Mouse (Mus musculus) intestine, embryonic 14.5 days (tissue): ENCODE results near the gene Zfp653. TPM values are rescaled to one million over a fixed set of nuclear protein-coding genes. Genes with fewer than 3 reads are reported as not detected.

Experiments used
- ATAC-seq: fragments of 200-750 bp; cut with Nextera tagmentation; replicated peaks from 2 replicates; pipeline ENCODE4 v1.8.0; 2017; ENCODE audit warnings: low read depth, moderate number of reproducible peaks, moderate TSS enrichment, moderate library complexity; ENCODE audit not compliant: low FRiP score, low TSS enrichment
- DNase-seq: peaks from one replicate; pipeline ENCODE4 v3.0.0-alpha.2; 2018; ENCODE audit warnings: low spot score
- H3K27ac ChIP-seq: fragments of 300-500 bp; sonication (generic); 2 replicates; pipeline ENCODE4 v1.5.1; 2014; ENCODE audit warnings: low read depth, mild to moderate bottlenecking, control low read depth
- H3K27me3 ChIP-seq: fragments of 300-500 bp; sonication (generic); replicated peaks from 2 replicates; pipeline ENCODE4 v1.6.1; 2014; ENCODE audit warnings: low read length, control low read depth; ENCODE audit not compliant: control insufficient read depth, insufficient read depth
- H3K36me3 ChIP-seq: fragments of 300-500 bp; sonication (generic); 2 replicates; pipeline ENCODE4 v1.6.1; 2014; ENCODE audit warnings: low read length, control low read depth; ENCODE audit not compliant: control insufficient read depth, insufficient read depth
- H3K4me1 ChIP-seq: fragments of 300-500 bp; sonication (generic); replicated peaks from 2 replicates; pipeline ENCODE4 v1.6.1; 2014; ENCODE audit warnings: low read length, control low read depth, mixed read lengths; ENCODE audit not compliant: control insufficient read depth, insufficient read depth
- H3K4me2 ChIP-seq: fragments of 300-500 bp; sonication (generic); 2 replicates; pipeline ENCODE4 v1.6.1; 2014; ENCODE audit warnings: low read length
- H3K4me3 ChIP-seq: fragments of 300-500 bp; sonication (generic); 2 replicates; pipeline ENCODE4 v1.5.1; 2014; ENCODE audit warnings: low read depth, low read length, control low read depth, mixed read lengths
- H3K9ac ChIP-seq: fragments of 300-500 bp; sonication (generic); 2 replicates; pipeline ENCODE4 v1.6.1; 2014; ENCODE audit warnings: mild to moderate bottlenecking, low read length
- H3K9me3 ChIP-seq: fragments of 300-500 bp; sonication (generic); 2 replicates; pipeline ENCODE4 v1.6.1; 2016; ENCODE audit warnings: low read length, control low read depth; ENCODE audit not compliant: control insufficient read depth
- WGBS: fragments of 180-500 bp; shearing (Covaris S2); extraction: QIAGEN DNeasy Blood & Tissue Kit; methylation state at CpG from one replicate; pipeline ENCODE4 v1.1.7; 2014; 5-methylcytosine and 5-hydroxymethylcytosine counted together
- polyA plus RNA-seq: library from polyadenylated mRNA; unstranded; fragments of >200 nt; fragmentation: Nextera tagmentation; extraction: Ambion mirVana; gene quantifications from 2 replicates; pipeline ENCODE4 v1.2.1, GENCODE M21; 2014

Gene Zfp653
- polyA plus RNA-seq, 1 experiment from 2014 or later: 10.2 TPM

DNA sequence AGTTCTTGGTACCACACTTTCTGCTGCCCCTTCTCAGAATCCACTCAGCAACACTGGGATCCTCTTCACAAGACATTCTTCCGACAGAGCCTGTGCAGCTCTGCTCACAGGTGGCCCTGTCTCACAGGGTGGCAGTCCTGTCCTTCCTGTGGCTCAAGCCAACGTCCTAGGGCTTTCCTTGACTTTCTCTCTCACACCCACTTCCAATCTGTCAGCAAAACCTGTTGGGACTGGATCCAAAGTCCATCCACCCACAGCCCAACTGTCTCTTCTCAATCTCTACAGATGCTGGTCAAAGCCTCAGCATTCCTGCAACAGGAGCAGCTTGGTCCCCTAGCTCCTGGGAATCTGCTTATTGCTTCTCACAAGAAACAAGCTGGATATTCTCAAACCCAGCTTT lies 9.8 kb downstream of the Zfp653 start:
- H3K4me2 ChIP-seq: no peak overlapping the region
- no peaks in the 10 kb centered on the region for H3K4me1 ChIP-seq
- DNase-seq (no peak), ATAC-seq (no peak)
- WGBS: 75% methylated on average over 2 of the region's 2 CpGs
- H3K27ac ChIP-seq: no peak overlapping the region
- no peaks in the 10 kb centered on the region for H3K27me3 ChIP-seq
- H3K9ac ChIP-seq: no peak overlapping the region
- no peak overlapping the region for H3K4me3 ChIP-seq
- no peaks in the 10 kb centered on the region for H3K9me3 ChIP-seq
- peaks cover 77% of the 10 kb centered on the region for H3K36me3 ChIP-seq

GRCm38 (mm10) chr9:22058011-22058424 lies 13.2 kb downstream of the Zfp653 start:
- DNase-seq: no peak
- Histone ChIP-seq H3K4me2 (no peak overlapping the region), H3K9me3 (no peaks in the 10 kb centered on the region), H3K36me3 (peaks cover 48% of the 10 kb centered on the region), H3K27ac (no peak overlapping the region), H3K9ac (no peak overlapping the region), H3K4me1 (peaks cover 3% of the 10 kb centered on the region; the same call in 1 of the 2 replicates), H3K27me3 (peaks cover 28% of the 10 kb centered on the region), H3K4me3 (no peak overlapping the region)
- no peak for ATAC-seq
- 94% methylated on average over 9 of the region's 9 CpGs for WGBS

DNA sequence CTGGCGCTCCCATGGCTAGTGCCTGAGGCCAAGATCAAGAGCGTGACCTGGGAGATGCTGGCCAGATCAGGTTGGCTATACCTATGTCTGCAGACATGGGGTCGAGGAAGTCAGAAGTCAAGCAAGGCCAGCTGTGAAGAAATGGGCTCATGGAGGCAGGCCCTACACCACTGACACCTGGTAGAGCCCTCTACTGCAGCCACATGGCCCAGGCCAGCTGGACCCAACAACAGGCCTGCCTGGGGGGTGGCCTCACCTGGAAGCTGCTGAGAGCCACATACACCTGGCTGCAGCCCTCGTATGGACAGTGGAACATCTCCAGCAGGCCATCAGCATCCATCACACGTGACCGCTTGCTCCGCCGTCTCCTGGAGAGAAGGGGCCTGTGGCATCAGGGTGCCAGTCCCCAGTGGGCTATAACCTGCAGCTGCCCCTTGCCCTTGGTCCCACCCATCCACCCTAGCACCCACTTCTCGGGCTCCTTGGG lies 14.1 kb downstream of the Zfp653 start:
- Histone ChIP-seq H3K4me1 (peaks cover 3% of the 10 kb centered on the region; the same call in 1 of the 2 replicates), H3K9ac (no peak overlapping the region), H3K36me3 (peaks cover 44% of the 10 kb centered on the region), H3K9me3 (no peaks in the 10 kb centered on the region), H3K4me2 (no peak overlapping the region), H3K4me3 (no peak overlapping the region), H3K27me3 (peaks cover 37% of the 10 kb centered on the region), H3K27ac (no peak overlapping the region)
- no peak for ATAC-seq
- no peak for DNase-seq
- WGBS: 92% methylated on average over 9 of the region's 9 CpGs

- peaks cover 9% of the 10 kb centered on the region for H3K4me1 ChIP-seq
- 74% methylated on average over 9 of the region's 9 CpGs for WGBS
- DNase-seq (no peak), ATAC-seq (no peak)
- no peak overlapping the region for H3K4me2 ChIP-seq
- H3K9me3 ChIP-seq: no peaks in the 10 kb centered on the region
- peaks cover 37% of the 10 kb centered on the region for H3K36me3 ChIP-seq
- peaks cover 44% of the 10 kb centered on the region for H3K27me3 ChIP-seq
- H3K27ac ChIP-seq: no peak overlapping the region
- H3K9ac ChIP-seq: no peak overlapping the region
- H3K4me3 ChIP-seq: no peak overlapping the region
Observed at GRCm38 (mm10) chr9:22056303-22056910, 14.8 kb downstream of the Zfp653 start.

- H3K9ac ChIP-seq: no peak overlapping the region
- no peak overlapping the region for H3K27ac ChIP-seq
- DNase-seq (no peak), ATAC-seq (no peak)
- H3K4me2 ChIP-seq: no peak overlapping the region
- H3K36me3 ChIP-seq: peaks cover 31% of the 10 kb centered on the region
- H3K4me1 ChIP-seq: peaks cover 14% of the 10 kb centered on the region
- no peak overlapping the region for H3K4me3 ChIP-seq
- peaks cover 51% of the 10 kb centered on the region for H3K27me3 ChIP-seq
- WGBS: 32% methylated on average over 29 of the region's 29 CpGs
- H3K9me3 ChIP-seq: no peaks in the 10 kb centered on the region
Observed at GRCm38 (mm10) chr9:22055713-22056112, 15.5 kb downstream of the Zfp653 start.

DNA sequence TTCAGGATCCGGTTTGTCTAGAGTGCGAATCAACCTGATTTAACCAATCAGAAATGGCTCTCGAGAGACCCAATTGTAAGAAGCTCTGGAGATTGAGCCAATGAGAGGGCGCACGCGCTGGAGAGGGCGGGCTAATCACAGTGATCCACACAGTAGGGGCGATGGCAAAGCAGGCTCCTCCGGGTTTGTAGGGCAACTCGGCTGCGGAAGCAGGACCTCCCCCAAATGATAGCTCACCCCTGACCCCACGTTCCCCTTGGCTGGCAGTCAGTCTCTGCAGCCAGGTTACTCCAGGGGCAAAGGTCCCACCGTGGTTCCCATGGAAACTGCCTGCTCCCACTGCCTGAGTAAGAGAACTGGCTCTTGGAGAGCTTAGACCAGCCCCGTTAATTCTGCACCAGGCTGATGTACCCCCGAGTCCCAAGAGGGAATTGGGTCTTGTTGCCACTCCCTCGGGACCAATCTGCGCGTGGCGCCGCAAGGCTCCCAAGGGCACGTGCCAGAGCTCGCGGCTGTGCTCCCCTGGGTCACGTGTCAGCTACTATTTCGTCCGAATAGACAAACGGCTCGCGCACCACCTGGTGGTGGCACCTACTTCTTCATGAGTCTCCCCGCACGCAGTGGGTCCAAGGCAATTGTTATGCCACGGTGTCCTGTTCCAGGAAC lies 16.6 kb downstream of the Zfp653 start:
- Histone ChIP-seq H3K36me3 (peaks cover 27% of the 10 kb centered on the region), H3K9ac (no peak overlapping the region), H3K4me3 (0 out of 2 replicates have a peak overlapping the region, but pooled peaks have one; percentile 6), H3K9me3 (no peaks in the 10 kb centered on the region), H3K27me3 (peaks cover 63% of the 10 kb centered on the region), H3K4me1 (peaks cover 18% of the 10 kb centered on the region), H3K27ac (no peak overlapping the region), H3K4me2 (peak overlapping the region; percentile 33)
- ATAC-seq (peak; percentile 22), DNase-seq (peak; percentile 83)
- WGBS: 2% methylated on average over 32 of the region's 32 CpGs

DNA sequence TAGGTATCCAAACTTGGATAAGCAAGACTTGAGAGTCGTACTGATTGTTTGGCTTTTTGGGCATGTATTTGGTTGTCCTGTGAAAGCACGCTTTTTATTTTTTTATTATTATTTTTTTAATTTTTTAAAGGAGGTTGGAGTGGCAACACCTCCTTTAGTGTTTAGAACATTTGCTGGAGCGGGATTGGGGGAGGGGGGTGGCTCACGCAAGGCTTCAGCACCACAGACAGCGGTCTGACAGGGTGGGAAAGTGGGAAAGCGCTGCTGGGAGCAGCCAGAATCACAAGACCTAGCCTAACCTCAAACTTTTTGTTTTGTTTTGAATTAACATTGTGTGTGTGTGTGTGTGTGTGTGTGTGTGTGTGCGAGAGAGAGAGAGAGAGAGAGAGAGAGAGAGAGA lies 17.5 kb downstream of the Zfp653 start:
- no peak overlapping the region for H3K4me2 ChIP-seq
- DNase-seq (peak; percentile 73), ATAC-seq (no peak)
- H3K36me3 ChIP-seq: peaks cover 19% of the 10 kb centered on the region
- H3K9ac ChIP-seq: no peak overlapping the region
- H3K9me3 ChIP-seq: no peaks in the 10 kb centered on the region
- peaks cover 18% of the 10 kb centered on the region for H3K4me1 ChIP-seq
- H3K27me3 ChIP-seq: peaks cover 71% of the 10 kb centered on the region
- H3K27ac ChIP-seq: no peak overlapping the region
- no peak overlapping the region for H3K4me3 ChIP-seq
- 28% methylated on average over 6 of the region's 7 CpGs for WGBS

- peak within 1 kb of the TSS; percentile 56 for H3K4me2 ChIP-seq
- H3K36me3 ChIP-seq: peaks cover 2% of the 10 kb centered on the region; the same call in 1 of the 2 replicates
- no peaks in the 10 kb centered on the region for H3K9me3 ChIP-seq
- DNase-seq (peak; percentile 59), ATAC-seq (0 out of 2 replicates have a peak, but pooled peaks have one; percentile 17)
- H3K9ac ChIP-seq: no peak within 1 kb of the TSS
- no peak within 1 kb of the TSS for H3K27ac ChIP-seq
- peaks cover 77% of the 10 kb centered on the region for H3K27me3 ChIP-seq
- peaks cover 18% of the 10 kb centered on the region for H3K4me1 ChIP-seq
- H3K4me3 ChIP-seq: peak within 1 kb of the TSS; percentile 28
- WGBS: 1% methylated on average over 26 of the region's 28 CpGs
Observed at GRCm38 (mm10) chr9:22051958-22052254, 19.3 kb downstream of the Zfp653 start, which contains the start of gene Elavl3. Gene Elavl3, minus strand, starts transcription at chr9:22052023.
